Mouse (Mus musculus): ENCODE results near the gene Sept5.

GRCm38 (mm10) chr16:18608226-18608625 is 21.5 kb downstream of the Sept5 start:
- TF ChIP-seq CTCF (IDR thresholded peaks at IDR 0.05; ENCODE audit: low read depth) (no peak), EP300 (IDR thresholded peaks at IDR 0.05; ENCODE audit: low read depth) (no peak)
